Mouse (Mus musculus) forebrain, embryonic 11.5 days (tissue): ENCODE measurements around the gene Stx17. TPM values are rescaled to one million over a fixed set of nuclear protein-coding genes. Genes with fewer than 3 reads are reported as not detected.

Source experiments
- microRNA counts: library from miRNA; unstranded; fragments of <30 nt; microRNA quantifications from one replicate; lab custom pipeline; 2015
- microRNA-seq: library from miRNA; unstranded; fragments of <30 nt; microRNA quantifications from one replicate; pipeline ENCODE4, GENCODE M21; 2016; ENCODE audit not compliant: insufficient number of aligned reads
- polyA plus RNA-seq: library from polyadenylated mRNA; unstranded; fragments of >200 nt; fragmentation: Nextera tagmentation; extraction: Ambion mirVana; gene quantifications from 2 replicates; pipeline ENCODE4 v1.2.1, GENCODE M21; 2014

Gene Stx17
- polyA plus RNA-seq, 1 experiment from 2014 or later, result 29.9 TPM

MicroRNAs encoded within 50 kb of the gene (microRNA counts, 519-probe panel; counts per million panel counts)
- 31.2 counts per million for microRNA mmu-miR-1958 (lab: Ali Mortazavi, UCI)

Small RNA genes lying within 50 kb of the gene (microRNA-seq; reads per million reads assigned to microRNA genes)
- gene Mir1958, result not detected

Other genes starting within 250 kb of the Stx17 start
- gene Nr4a3, start 79.8 kb upstream of the Stx17 start, polyA plus RNA-seq, result 0.31 and 0.71 TPM in 2 replicates
- gene Erp44, start 154.6 kb downstream of the Stx17 start, polyA plus RNA-seq, result 60.5 and 63.3 TPM in 2 replicates
- 7.5 and 9.8 TPM in 2 replicates for gene Invs, start 154.8 kb downstream of the Stx17 start, polyA plus RNA-seq